Mouse (Mus musculus) neural tube, embryonic 15.5 days (tissue): ENCODE data around the gene Rundc3a. TPM values are rescaled to one million over a fixed set of nuclear protein-coding genes. Genes with fewer than 3 reads are reported as not detected.

Experiments used
- ATAC-seq: fragments of 200-750 bp; cut with Nextera tagmentation; 2 replicates; pipeline ENCODE4 v1.8.0; 2017; ENCODE audit warnings: mild to moderate bottlenecking, moderate TSS enrichment, moderate library complexity; ENCODE audit not compliant: low FRiP score
- H3K27ac ChIP-seq: fragments of 300-500 bp; sonication (generic); replicated peaks from 2 replicates; pipeline ENCODE4 v1.5.1; 2015; ENCODE audit warnings: mild to moderate bottlenecking, inconsistent platforms
- H3K27me3 ChIP-seq: fragments of 300-500 bp; sonication (generic); replicated peaks from 2 replicates; pipeline ENCODE4 v1.6.1; 2015; ENCODE audit warnings: inconsistent platforms
- H3K36me3 ChIP-seq: fragments of 300-500 bp; sonication (generic); 2 replicates; pipeline ENCODE4 v1.6.1; 2015; ENCODE audit warnings: inconsistent platforms
- H3K4me1 ChIP-seq: fragments of 300-500 bp; sonication (generic); 2 replicates; pipeline ENCODE4 v1.6.1; 2015; ENCODE audit warnings: inconsistent platforms
- H3K4me2 ChIP-seq: fragments of 300-500 bp; sonication (generic); 2 replicates; pipeline ENCODE4 v1.6.1; 2015; ENCODE audit warnings: inconsistent platforms, mild to moderate bottlenecking, moderate library complexity
- H3K4me3 ChIP-seq: fragments of 300-500 bp; sonication (generic); replicated peaks from 2 replicates; pipeline ENCODE4 v1.5.1; 2015; ENCODE audit warnings: mild to moderate bottlenecking, inconsistent platforms
- H3K9ac ChIP-seq: fragments of 300-500 bp; sonication (generic); replicated peaks from 2 replicates; pipeline ENCODE4 v1.6.1; 2015; ENCODE audit warnings: mild to moderate bottlenecking, inconsistent platforms
- H3K9me3 ChIP-seq: fragments of 300-500 bp; sonication (generic); replicated peaks from 2 replicates; pipeline ENCODE4 v1.6.1; 2016; ENCODE audit warnings: inconsistent platforms
- WGBS: fragments of 180-500 bp; shearing (Covaris S2); methylation state at CpG from one replicate; pipeline ENCODE4 v1.1.7; 2015; ENCODE audit warnings: mixed read lengths; 5-methylcytosine and 5-hydroxymethylcytosine counted together
- microRNA-seq: library from miRNA; unstranded; fragments of <30 nt; microRNA quantifications from one replicate; pipeline ENCODE4, GENCODE M21; 2017
- polyA plus RNA-seq: library from polyadenylated mRNA; unstranded; fragments of >200 nt; fragmentation: Nextera tagmentation; extraction: Ambion mirVana; gene quantifications from 2 replicates; pipeline ENCODE4 v1.2.1, GENCODE M21; 2015

Gene Rundc3a
- polyA plus RNA-seq, 1 experiment from 2014 or later, result 138 TPM

DNA sequence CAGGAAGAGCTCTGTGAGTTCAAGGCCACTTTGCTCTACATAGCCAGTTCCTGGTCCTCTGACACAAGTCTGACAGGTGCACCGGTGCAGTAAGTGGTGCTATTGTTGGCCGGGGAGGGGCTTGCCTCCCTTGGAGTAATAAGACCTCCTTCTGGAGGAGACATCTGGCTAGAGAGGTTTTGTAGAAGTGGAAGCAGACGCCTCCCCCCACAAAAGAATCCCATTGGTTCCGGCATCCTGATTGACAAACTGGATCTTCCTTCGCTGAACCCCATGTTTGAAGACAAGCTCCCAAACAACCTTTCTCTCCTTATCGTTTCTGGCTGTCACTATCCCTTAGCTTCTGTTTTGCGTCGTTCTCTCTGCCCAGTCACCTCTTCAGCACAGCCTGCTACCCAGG lies 55.1 kb downstream of the Rundc3a start:
- Histone ChIP-seq H3K4me3 (peak overlapping the region; percentile 96), H3K9me3 (no peaks in the 10 kb centered on the region), H3K9ac (no peak overlapping the region), H3K27me3 (0 out of 2 replicates have a peak, but pooled peaks cover 11% of the 10 kb centered on the region), H3K4me2 (peak overlapping the region; percentile 87), H3K4me1 (peaks cover 42% of the 10 kb centered on the region), H3K27ac (no peak overlapping the region), H3K36me3 (peaks cover 7% of the 10 kb centered on the region; the same call in 1 of the 2 replicates)
- no peak for ATAC-seq
- WGBS, result 19% methylated on average over 8 of the region's 8 CpGs

DNA sequence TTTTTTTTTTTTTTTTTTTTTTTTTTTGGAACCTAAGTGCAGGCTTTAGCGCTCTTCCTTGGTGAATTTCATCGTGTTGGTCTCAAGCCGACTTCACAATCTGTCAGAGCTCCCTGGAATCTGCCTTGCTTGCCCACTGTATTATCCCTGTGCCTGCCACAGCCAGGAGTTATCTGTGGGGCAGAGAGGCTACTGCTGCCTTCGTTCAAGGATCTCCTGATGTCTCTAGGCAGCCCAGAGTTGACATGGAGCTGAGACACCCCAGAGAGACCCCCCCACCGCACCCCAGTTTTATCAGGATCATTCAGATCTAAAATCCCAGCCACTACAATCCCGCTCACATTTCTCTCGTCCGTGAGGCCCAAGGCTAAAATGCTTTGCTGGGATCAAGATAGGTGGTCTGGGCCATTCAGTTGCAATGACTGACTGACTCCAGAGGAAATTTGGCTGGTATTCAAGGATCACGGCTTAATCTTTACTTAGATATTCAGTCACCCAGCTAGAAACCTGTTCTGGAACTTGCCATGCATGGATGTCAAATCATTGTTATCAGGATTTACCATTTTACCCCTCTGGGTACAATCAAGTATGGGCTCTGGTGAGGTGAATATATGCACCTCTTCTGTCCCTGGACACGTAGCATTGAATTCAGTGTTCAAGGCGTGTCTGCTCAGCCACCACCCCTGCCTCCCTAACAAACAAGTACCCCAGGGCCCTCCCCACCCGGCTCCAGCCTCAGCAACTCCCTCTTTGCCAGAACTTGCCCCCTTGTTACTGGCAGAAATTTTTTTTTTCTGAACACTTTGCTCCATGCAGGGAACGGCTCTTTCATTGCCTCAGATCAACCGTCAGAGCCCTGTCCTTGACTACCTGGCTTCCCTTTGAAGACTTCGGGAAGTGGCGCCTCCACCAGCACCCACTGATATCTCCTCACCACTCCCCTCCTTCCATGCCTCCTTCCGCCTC lies 56.1 kb downstream of the Rundc3a start:
- no peak overlapping the region for H3K9ac ChIP-seq
- no peak overlapping the region for H3K4me2 ChIP-seq
- H3K27ac ChIP-seq, result no peak overlapping the region
- no peak for ATAC-seq
- 46% methylated on average over 17 of the region's 17 CpGs for WGBS
- H3K4me1 ChIP-seq, result peaks cover 34% of the 10 kb centered on the region
- no peaks in the 10 kb centered on the region for H3K36me3 ChIP-seq
- no peaks in the 10 kb centered on the region for H3K9me3 ChIP-seq
- H3K27me3 ChIP-seq, result 0 out of 2 replicates have a peak, but pooled peaks cover 14% of the 10 kb centered on the region
- H3K4me3 ChIP-seq, result no peak overlapping the region

Small RNA genes within 50 kb of the gene (microRNA-seq; reads per million reads assigned to microRNA genes)
- gene Mir6930, result not detected

Other genes starting within 250 kb of the Rundc3a start
- 0.10 TPM in 1 of 2 replicates, not detected in the other for gene Nags, start 247.9 kb upstream of the Rundc3a start, polyA plus RNA-seq
- 41.2 and 41.5 TPM in 2 replicates for gene Tmem101, start 237.0 kb upstream of the Rundc3a start, polyA plus RNA-seq
- 111 and 121 TPM in 2 replicates for gene Lsm12, start 208.1 kb upstream of the Rundc3a start, polyA plus RNA-seq
- gene G6pc3, start 203.8 kb upstream of the Rundc3a start, polyA plus RNA-seq, result 40.4 and 42.0 TPM in 2 replicates
- 74.0 and 77.4 TPM in 2 replicates for gene Hdac5, start 163.2 kb upstream of the Rundc3a start, polyA plus RNA-seq
- 2.2 and 5.1 TPM in 2 replicates for gene BC030867, start 144.5 kb upstream of the Rundc3a start, polyA plus RNA-seq
- 0.10 and 0.12 TPM in 2 replicates for gene Asb16, start 124.7 kb upstream of the Rundc3a start, polyA plus RNA-seq
- gene Tmub2, start 108.5 kb upstream of the Rundc3a start, polyA plus RNA-seq, result 79.8 and 83.7 TPM in 2 replicates
- gene Atxn7l3, start 96.8 kb upstream of the Rundc3a start, polyA plus RNA-seq, result 27.2 and 28.1 TPM in 2 replicates
- gene Ubtf, start 73.7 kb upstream of the Rundc3a start, polyA plus RNA-seq, result 68.9 and 79.5 TPM in 2 replicates
- gene Slc4a1, start 27.2 kb upstream of the Rundc3a start, polyA plus RNA-seq, result 2.5 and 3.5 TPM in 2 replicates
- 161 and 175 TPM in 2 replicates for gene Slc25a39, start 14.5 kb downstream of the Rundc3a start, polyA plus RNA-seq
- gene Grn, start 36.9 kb downstream of the Rundc3a start, polyA plus RNA-seq, result 92.1 and 96.3 TPM in 2 replicates
- gene Fam171a2, start 54.3 kb downstream of the Rundc3a start, polyA plus RNA-seq, result 23.8 and 28.3 TPM in 2 replicates
- gene Itga2b, start 76.7 kb downstream of the Rundc3a start, polyA plus RNA-seq, result 8.0 and 9.6 TPM in 2 replicates
- gene Gpatch8, start 163.0 kb downstream of the Rundc3a start, polyA plus RNA-seq, result 68.2 and 71.6 TPM in 2 replicates
- 6.6 and 7.1 TPM in 2 replicates for gene Gm11627, start 186.1 kb downstream of the Rundc3a start, polyA plus RNA-seq
- gene Fzd2, start 211.0 kb downstream of the Rundc3a start, polyA plus RNA-seq, result 8.0 and 10.8 TPM in 2 replicates